Mouse (Mus musculus): ENCODE data around the gene Wdr48. TPM values are rescaled to one million over a fixed set of nuclear protein-coding genes. Genes with fewer than 3 reads are reported as not detected.

The Wdr48 gene
- total RNA-seq, 2 experiments from 2014 or later = 23.1 to 85.3 TPM

GRCm38 (mm10) chr9:119919858-119920257 lies 25.2 kb downstream of the Wdr48 start:
- ATAC-seq (replicated peaks; ENCODE audit: low FRiP score, poor library complexity, severe bottlenecking) = no peak

GRCm38 (mm10) chr9:119923462-119923861 lies 28.8 kb downstream of the Wdr48 start:
- ATAC-seq (replicated peaks; ENCODE audit: low FRiP score, poor library complexity, severe bottlenecking) = no peak

GRCm38 (mm10) chr9:119925120-119925657 lies 30.5 kb downstream of the Wdr48 start:
- ATAC-seq (replicated peaks; ENCODE audit: low FRiP score, poor library complexity, severe bottlenecking) = no peak

GRCm38 (mm10) chr9:119925729-119926128 lies 31.1 kb downstream of the Wdr48 start:
- ATAC-seq (replicated peaks; ENCODE audit: low FRiP score, poor library complexity, severe bottlenecking) = no peak

GRCm38 (mm10) chr9:119926497-119926896 lies 31.8 kb downstream of the Wdr48 start:
- no peak for ATAC-seq (replicated peaks; ENCODE audit: low FRiP score, poor library complexity, severe bottlenecking)

- ATAC-seq (replicated peaks; ENCODE audit: low FRiP score, poor library complexity, severe bottlenecking) = no peak
Observed at GRCm38 (mm10) chr9:119932358-119932757, 37.7 kb downstream of the Wdr48 start.

- no peak for ATAC-seq (replicated peaks; ENCODE audit: low FRiP score, poor library complexity, severe bottlenecking)
Observed at GRCm38 (mm10) chr9:119933675-119934074, 39.0 kb downstream of the Wdr48 start.

- ATAC-seq (replicated peaks; ENCODE audit: low FRiP score, poor library complexity, severe bottlenecking) = peak; percentile 90
Observed at GRCm38 (mm10) chr9:119937005-119937773, 42.5 kb downstream of the Wdr48 start, which contains the start of the genes Gorasp1 and Ttc21a. Gene Gorasp1, minus strand, starts transcription at chr9:119937565. Gene Ttc21a, plus strand, starts transcription at chr9:119937606.

- no peak for ATAC-seq (replicated peaks; ENCODE audit: low FRiP score, poor library complexity, severe bottlenecking)
Observed at GRCm38 (mm10) chr9:119938496-119938895, 43.8 kb downstream of the Wdr48 start.

- no peak for ATAC-seq (replicated peaks; ENCODE audit: low FRiP score, poor library complexity, severe bottlenecking)
Observed at GRCm38 (mm10) chr9:119939646-119940045, 45.0 kb downstream of the Wdr48 start.

- ATAC-seq (replicated peaks; ENCODE audit: low FRiP score, poor library complexity, severe bottlenecking) = no peak
Observed at GRCm38 (mm10) chr9:119941407-119941806, 46.7 kb downstream of the Wdr48 start.

GRCm38 (mm10) chr9:119941861-119942260 lies 47.2 kb downstream of the Wdr48 start:
- ATAC-seq (replicated peaks; ENCODE audit: low FRiP score, poor library complexity, severe bottlenecking) = no peak

GRCm38 (mm10) chr9:119943326-119943725 lies 48.6 kb downstream of the Wdr48 start:
- ATAC-seq (replicated peaks; ENCODE audit: low FRiP score, poor library complexity, severe bottlenecking) = no peak

- 0 out of 2 replicates have a peak, but pooled peaks have one; percentile 40 for ATAC-seq (replicated peaks; ENCODE audit: low FRiP score, poor library complexity, severe bottlenecking)
Observed at GRCm38 (mm10) chr9:119945173-119945900, 50.7 kb downstream of the Wdr48 start.

GRCm38 (mm10) chr9:119948804-119949203 lies 54.1 kb downstream of the Wdr48 start:
- no peak for ATAC-seq (replicated peaks; ENCODE audit: low FRiP score, poor library complexity, severe bottlenecking)

- no peak for ATAC-seq (replicated peaks; ENCODE audit: low FRiP score, poor library complexity, severe bottlenecking)
Observed at GRCm38 (mm10) chr9:119950434-119950833, 55.8 kb downstream of the Wdr48 start.

- no peak for ATAC-seq (replicated peaks; ENCODE audit: low FRiP score, poor library complexity, severe bottlenecking)
Observed at GRCm38 (mm10) chr9:119951388-119951787, 56.7 kb downstream of the Wdr48 start.

GRCm38 (mm10) chr9:119958835-119959234 lies 64.2 kb downstream of the Wdr48 start:
- ATAC-seq (replicated peaks; ENCODE audit: low FRiP score, poor library complexity, severe bottlenecking) = no peak

- no peak for ATAC-seq (replicated peaks; ENCODE audit: low FRiP score, poor library complexity, severe bottlenecking)
Observed at GRCm38 (mm10) chr9:119962216-119962615, 67.5 kb downstream of the Wdr48 start.

GRCm38 (mm10) chr9:119962987-119963667 lies 68.4 kb downstream of the Wdr48 start:
- no peak for ATAC-seq (replicated peaks; ENCODE audit: low FRiP score, poor library complexity, severe bottlenecking)

Data from erythroblast, adult 5-6 weeks (primary cell).